Mouse (Mus musculus) hindbrain, embryonic 14.5 days (tissue): Measurements from ENCODE around the gene Elovl3. TPM values are rescaled to one million over a fixed set of nuclear protein-coding genes. Genes with fewer than 3 reads are reported as not detected.
"Not testable (repeated sequence)": the region's sequence is repeated elsewhere in the genome, so short reads cannot be mapped to it uniquely, and the experiment has no call there.

Source experiments
- ATAC-seq: fragments of 200-750 bp; cut with Nextera tagmentation; 2 replicates; pipeline ENCODE4 v1.8.0; 2017; ENCODE audit warnings: moderate number of reproducible peaks, mild to moderate bottlenecking, moderate TSS enrichment, moderate library complexity; ENCODE audit not compliant: low FRiP score
- DNase-seq: peaks from one replicate; pipeline ENCODE4 v3.0.0-alpha.2; 2015; ENCODE audit warnings: low spot score
- H3K27ac ChIP-seq: fragments of 300-500 bp; sonication (generic); 2 replicates; pipeline ENCODE4 v1.5.1; 2014; ENCODE audit warnings: mild to moderate bottlenecking, moderate library complexity
- H3K27me3 ChIP-seq: fragments of 300-500 bp; sonication (generic); 2 replicates; pipeline ENCODE4 v1.6.1; 2014; ENCODE audit warnings: mild to moderate bottlenecking, low read length, mixed read lengths; ENCODE audit not compliant: control insufficient read depth, insufficient read depth
- H3K36me3 ChIP-seq: fragments of 300-500 bp; sonication (generic); replicated peaks from 2 replicates; pipeline ENCODE4 v1.6.1; 2014; ENCODE audit not compliant: control insufficient read depth, insufficient read depth
- H3K4me1 ChIP-seq: fragments of 300-500 bp; sonication (generic); replicated peaks from 2 replicates; pipeline ENCODE4 v1.6.1; 2014; ENCODE audit warnings: antibody characterized with exemption, low read length, mixed read lengths; ENCODE audit not compliant: control insufficient read depth, insufficient read depth
- H3K4me2 ChIP-seq: fragments of 300-500 bp; sonication (generic); replicated peaks from 2 replicates; pipeline ENCODE4 v1.6.1; 2014; ENCODE audit warnings: mild to moderate bottlenecking, moderate library complexity
- H3K4me3 ChIP-seq: fragments of 300-500 bp; sonication (generic); replicated peaks from 2 replicates; pipeline ENCODE4 v1.5.1; 2014; ENCODE audit warnings: mild to moderate bottlenecking, low read length
- H3K9ac ChIP-seq: fragments of 300-500 bp; sonication (generic); 2 replicates; pipeline ENCODE4 v1.6.1; 2014
- H3K9me3 ChIP-seq: fragments of 300-500 bp; sonication (generic); 2 replicates; pipeline ENCODE4 v1.6.1; 2016; ENCODE audit warnings: low read length; ENCODE audit not compliant: control insufficient read depth
- WGBS: fragments of 180-500 bp; shearing (Covaris S2); extraction: QIAGEN DNeasy Blood & Tissue Kit; methylation state at CpG from one replicate; pipeline ENCODE4 v1.1.7; 2014; 5-methylcytosine and 5-hydroxymethylcytosine counted together
- polyA plus RNA-seq: library from polyadenylated mRNA; unstranded; fragments of >200 nt; fragmentation: Nextera tagmentation; extraction: Ambion mirVana; gene quantifications from 2 replicates; pipeline ENCODE4 v1.2.1, GENCODE M21; 2014

The Elovl3 gene
- polyA plus RNA-seq, 1 experiment from 2014 or later, result not detected

DNA sequence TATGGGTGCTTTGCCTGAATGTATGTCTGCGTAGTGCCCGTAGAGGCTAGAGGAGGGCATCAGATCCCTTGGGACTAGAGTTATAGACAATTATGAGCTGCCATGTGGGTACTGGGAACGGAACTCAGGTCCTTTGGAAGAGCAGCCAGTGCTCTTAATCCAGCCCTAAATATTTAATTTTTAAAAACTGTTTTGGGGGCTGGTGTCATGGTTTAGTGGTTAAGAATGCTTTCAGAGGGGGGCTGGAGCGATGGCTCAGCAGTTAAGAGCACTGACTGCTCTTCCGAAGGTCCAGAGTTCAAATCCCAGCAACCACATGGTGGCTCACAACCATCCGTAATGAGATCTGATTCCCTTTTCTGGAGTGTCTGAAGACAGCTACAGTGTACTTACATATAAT lies 2.0 kb upstream of the Elovl3 start:
- not testable (repeated sequence) for H3K9ac ChIP-seq, H3K4me3 ChIP-seq, H3K4me2 ChIP-seq, H3K27ac ChIP-seq, H3K4me1 ChIP-seq, H3K9me3 ChIP-seq, ATAC-seq, H3K36me3 ChIP-seq, DNase-seq
- WGBS, result 89% methylated on average over 5 of the region's 6 CpGs
- H3K27me3 ChIP-seq, result peaks cover 51% of the 10 kb centered on the region

DNA sequence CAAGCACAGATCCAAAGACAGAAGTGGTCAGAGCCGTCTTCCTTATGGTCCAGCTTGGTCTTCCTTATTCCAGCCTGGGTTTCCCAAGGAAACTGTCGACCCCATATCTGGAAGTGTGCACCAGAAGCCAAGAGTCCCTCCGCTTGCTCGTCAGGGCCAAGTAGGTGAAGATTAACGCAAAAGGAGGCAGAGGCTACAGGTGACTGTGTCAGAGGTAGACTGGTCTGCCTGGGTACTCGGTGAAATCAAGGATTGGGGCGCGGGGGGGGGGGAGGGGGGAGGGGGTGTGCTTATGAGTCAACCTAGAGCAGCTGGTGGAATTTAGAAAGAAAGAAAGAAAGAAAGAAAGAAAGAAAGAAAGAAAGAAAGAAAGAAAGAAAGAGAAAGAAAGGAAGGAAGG lies 414 bp upstream of the Elovl3 start:
- Histone ChIP-seq H3K4me1 (peaks cover 7% of the 10 kb centered on the region), H3K4me3 (no peak overlapping the region), H3K4me2 (peak overlapping the region; percentile 36; the same call in 1 of the 2 replicates), H3K9ac (no peak overlapping the region), H3K27ac (no peak overlapping the region), H3K27me3 (peaks cover 63% of the 10 kb centered on the region), H3K9me3 (no peaks in the 10 kb centered on the region), H3K36me3 (no peaks in the 10 kb centered on the region)
- DNase-seq (no peak), ATAC-seq (no peak)
- WGBS, result 12% methylated on average over 8 of the region's 8 CpGs

- ATAC-seq, result no peak
- Histone ChIP-seq H3K27ac (no peak overlapping the region), H3K4me2 (no peak overlapping the region), H3K9me3 (no peaks in the 10 kb centered on the region), H3K9ac (no peak overlapping the region), H3K4me3 (no peak overlapping the region), H3K36me3 (no peaks in the 10 kb centered on the region), H3K27me3 (peaks cover 76% of the 10 kb centered on the region), H3K4me1 (peaks cover 15% of the 10 kb centered on the region)
- DNase-seq, result no peak
- WGBS, result 51% methylated on average over 6 of the region's 6 CpGs
These were observed 880 bp downstream of the Elovl3 start for GRCm38 (mm10) chr19:46132577-46132976.

GRCm38 (mm10) chr19:46135297-46135696 lies 3.6 kb downstream of the Elovl3 start:
- no peak overlapping the region for H3K27ac ChIP-seq
- peak overlapping the region; percentile 48 for H3K4me3 ChIP-seq
- no peaks in the 10 kb centered on the region for H3K36me3 ChIP-seq
- peak; percentile 96 for DNase-seq
- H3K9me3 ChIP-seq, result no peaks in the 10 kb centered on the region
- H3K27me3 ChIP-seq, result peaks cover 84% of the 10 kb centered on the region
- 2% methylated on average over 12 of the region's 12 CpGs for WGBS
- H3K4me1 ChIP-seq, result peaks cover 15% of the 10 kb centered on the region
- H3K4me2 ChIP-seq, result peak overlapping the region; percentile 95
- peak; percentile 76; the same call in 1 of the 2 replicates for ATAC-seq
- H3K9ac ChIP-seq, result peak overlapping the region; percentile 65

DNA sequence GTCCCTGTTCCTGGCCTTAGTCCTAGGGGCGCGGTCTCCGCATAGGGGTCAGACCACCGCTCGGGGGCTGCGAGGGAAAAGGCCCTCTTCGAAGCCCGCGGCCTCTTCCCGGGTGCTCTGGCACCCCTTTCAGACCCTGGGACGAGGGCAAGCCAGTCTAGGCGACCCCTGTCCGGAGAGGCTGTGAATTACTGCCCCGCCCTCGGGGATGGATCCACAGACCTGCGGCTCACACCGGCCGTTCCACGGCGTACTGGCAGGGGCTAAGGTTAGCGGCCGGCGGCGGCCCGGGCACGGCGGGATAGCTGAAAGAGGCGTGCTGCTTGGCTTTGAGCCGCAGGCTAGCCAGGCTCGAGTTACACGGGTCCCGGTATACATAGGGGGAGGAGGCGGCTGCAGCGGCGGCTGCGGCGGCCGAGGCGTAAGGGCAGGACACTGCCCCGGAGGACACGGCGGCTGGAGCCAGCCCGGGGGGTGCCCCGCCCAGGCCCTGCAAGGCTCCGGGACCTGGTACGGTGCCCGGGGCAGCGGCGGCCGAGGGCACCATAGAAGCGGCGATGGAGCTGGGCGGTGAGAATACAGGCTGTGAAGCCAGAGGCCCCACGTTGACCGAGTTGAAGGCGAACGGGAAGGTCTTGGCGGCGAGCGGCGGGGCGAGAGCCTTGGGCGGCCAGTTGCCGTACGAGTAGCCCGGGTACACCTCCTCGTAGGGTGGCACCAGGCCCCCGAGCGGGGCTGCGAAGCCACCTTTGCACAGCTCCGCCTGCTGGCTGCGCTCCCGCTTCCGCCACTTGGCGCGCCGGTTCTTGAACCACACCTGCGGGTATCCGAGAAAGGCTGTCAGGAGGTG lies 4.3 kb downstream of the Elovl3 start:
- DNase-seq (peak; percentile 61), ATAC-seq (peak; percentile 54; the same call in 1 of the 2 replicates)
- Histone ChIP-seq H3K4me1 (peaks cover 15% of the 10 kb centered on the region), H3K4me2 (peak overlapping the region; percentile 95), H3K9me3 (no peaks in the 10 kb centered on the region), H3K9ac (peak overlapping the region; percentile 65), H3K4me3 (peak overlapping the region; percentile 48), H3K27ac (no peak overlapping the region), H3K36me3 (no peaks in the 10 kb centered on the region), H3K27me3 (peaks cover 79% of the 10 kb centered on the region)
- under 1% methylated on average over 76 of the region's 79 CpGs for WGBS

- ATAC-seq, result peak; percentile 10; the same call in 1 of the 2 replicates
These were observed 5.2 kb downstream of the Elovl3 start for GRCm38 (mm10) chr19:46136639-46137580.

DNA sequence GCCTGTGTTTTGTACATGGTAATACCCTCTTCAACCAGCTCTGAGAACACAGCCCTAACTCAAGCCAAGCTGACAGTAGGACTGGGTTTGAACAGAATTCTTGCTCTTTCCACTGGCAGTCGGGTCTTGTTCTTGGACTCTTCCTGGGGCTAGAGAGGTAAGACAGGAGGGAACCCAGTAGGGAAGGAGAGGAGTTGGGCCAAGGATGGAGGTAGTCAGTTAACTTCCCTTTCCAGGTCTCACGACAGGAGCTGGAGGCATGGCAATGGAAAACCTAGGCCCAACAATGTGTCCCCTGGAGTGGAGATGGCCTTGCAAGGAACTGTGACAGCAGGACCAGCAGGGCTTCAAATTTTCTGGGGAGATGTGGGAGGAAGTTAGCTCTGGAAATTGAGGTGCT lies 8.6 kb downstream of the Elovl3 start:
- Histone ChIP-seq H3K4me1 (peaks cover 15% of the 10 kb centered on the region), H3K4me3 (no peak overlapping the region), H3K36me3 (no peaks in the 10 kb centered on the region), H3K27me3 (peaks cover 62% of the 10 kb centered on the region), H3K9ac (no peak overlapping the region), H3K4me2 (no peak overlapping the region), H3K9me3 (no peaks in the 10 kb centered on the region), H3K27ac (no peak overlapping the region)
- WGBS, result 60% methylated on average over 2 of the region's 2 CpGs
- ATAC-seq (no peak), DNase-seq (no peak)

More at GRCm38 (mm10) chr19:46136639-46137580, 5.2 kb downstream of the Elovl3 start:
- Histone ChIP-seq H3K9ac (peak overlapping the region; percentile 65), H3K4me1 (peaks cover 15% of the 10 kb centered on the region), H3K27ac (no peak overlapping the region), H3K9me3 (no peaks in the 10 kb centered on the region), H3K27me3 (peaks cover 72% of the 10 kb centered on the region), H3K4me2 (peak overlapping the region; percentile 95), H3K4me3 (peak overlapping the region; percentile 48), H3K36me3 (no peaks in the 10 kb centered on the region)
- DNase-seq, result no peak
- 3% methylated on average over 46 of the region's 49 CpGs for WGBS

DNA sequence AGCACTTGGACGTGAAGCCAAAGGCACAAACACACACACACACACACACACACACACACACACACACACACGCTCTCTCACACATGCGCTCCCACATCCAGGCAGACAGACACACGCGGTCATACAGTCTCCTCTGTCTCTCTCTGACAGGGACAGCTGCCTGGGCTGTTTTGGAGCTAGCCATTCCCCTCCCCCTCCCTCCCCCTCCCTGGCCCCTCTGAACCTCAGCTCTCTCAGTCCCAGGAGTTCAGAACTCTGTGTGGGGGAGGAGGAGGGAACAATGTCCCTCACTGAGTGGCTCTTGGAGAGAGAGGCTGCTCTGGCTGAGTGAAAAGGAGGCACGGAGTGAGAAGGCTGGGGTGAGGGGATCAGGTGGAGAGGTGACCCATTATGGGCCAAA lies 9.4 kb downstream of the Elovl3 start:
- Histone ChIP-seq H3K36me3 (no peaks in the 10 kb centered on the region), H3K4me3 (no peak overlapping the region), H3K9me3 (no peaks in the 10 kb centered on the region), H3K9ac (no peak overlapping the region), H3K4me2 (no peak overlapping the region), H3K4me1 (peaks cover 9% of the 10 kb centered on the region; the same call in 1 of the 2 replicates), H3K27me3 (peaks cover 65% of the 10 kb centered on the region), H3K27ac (no peak overlapping the region)
- ATAC-seq, result no peak; the same call in 1 of the 2 replicates
- 6% methylated on average over 6 of the region's 6 CpGs for WGBS
- DNase-seq, result no peak
